Mouse (Mus musculus): ENCODE data around the gene Ndufb7.

- TF ChIP-seq CEBPB (IDR thresholded peaks at IDR 0.05; ENCODE audit: low read depth) (no peak), CTCF (IDR thresholded peaks at IDR 0.05; ENCODE audit: control insufficient read depth, insufficient read depth, insufficient read length) (no peak), MAX (IDR thresholded peaks at IDR 0.05) (no peak), MYOD1 (IDR thresholded peaks at IDR 0.05; ENCODE audit: control insufficient read depth, insufficient read length, low read depth) (no peak), USF1 (IDR thresholded peaks at IDR 0.05; ENCODE audit: low read depth) (no peak), MYOG (IDR thresholded peaks at IDR 0.05; ENCODE audit: control insufficient read depth, extremely low read depth, insufficient read length) (no peak)
Measured at GRCm38 (mm10) chr8:83587644-83588043, 21.2 kb downstream of the Ndufb7 start.

All from C2C12 (cell line).